Mouse (Mus musculus) stomach, embryonic 15.5 days (tissue): Measurements from ENCODE around the gene Aldh3b3. TPM values are rescaled to one million over a fixed set of nuclear protein-coding genes. Genes with fewer than 3 reads are reported as not detected.

Source experiments
- ATAC-seq: fragments of 200-750 bp; cut with Nextera tagmentation; 2 replicates; pipeline ENCODE4 v1.8.0; 2017; ENCODE audit warnings: low read depth, moderate number of reproducible peaks, moderate TSS enrichment; ENCODE audit not compliant: insufficient read depth, low FRiP score
- H3K27ac ChIP-seq: fragments of 300-500 bp; sonication (generic); 2 replicates; pipeline ENCODE4 v1.5.1; 2015; ENCODE audit warnings: mild to moderate bottlenecking, inconsistent platforms
- H3K27me3 ChIP-seq: fragments of 300-500 bp; sonication (generic); replicated peaks from 2 replicates; pipeline ENCODE4 v1.6.1; 2015; ENCODE audit warnings: inconsistent platforms
- H3K36me3 ChIP-seq: fragments of 300-500 bp; sonication (generic); 2 replicates; pipeline ENCODE4 v1.6.1; 2015; ENCODE audit warnings: inconsistent platforms
- H3K4me1 ChIP-seq: fragments of 300-500 bp; sonication (generic); 2 replicates; pipeline ENCODE4 v1.6.1; 2015; ENCODE audit warnings: inconsistent platforms
- H3K4me2 ChIP-seq: fragments of 300-500 bp; sonication (generic); 2 replicates; pipeline ENCODE4 v1.6.1; 2015; ENCODE audit warnings: mild to moderate bottlenecking, inconsistent platforms
- H3K4me3 ChIP-seq: fragments of 300-500 bp; sonication (generic); replicated peaks from 2 replicates; pipeline ENCODE4 v1.5.1; 2015; ENCODE audit warnings: inconsistent platforms
- H3K9ac ChIP-seq: fragments of 300-500 bp; sonication (generic); 2 replicates; pipeline ENCODE4 v1.6.1; 2015; ENCODE audit warnings: inconsistent platforms
- H3K9me3 ChIP-seq: fragments of 300-500 bp; sonication (generic); 2 replicates; pipeline ENCODE4 v1.6.1; 2016; ENCODE audit warnings: inconsistent platforms
- WGBS: fragments of 180-500 bp; shearing (Covaris S2); methylation state at CpG from one replicate; pipeline ENCODE4 v1.1.7; 2015; 5-methylcytosine and 5-hydroxymethylcytosine counted together
- polyA plus RNA-seq: library from polyadenylated mRNA; unstranded; fragments of >200 nt; fragmentation: Nextera tagmentation; extraction: Ambion mirVana; gene quantifications from 2 replicates; pipeline ENCODE4 v1.2.1, GENCODE M21; 2015

Gene Aldh3b3
- polyA plus RNA-seq: 0.06 and 0.12 TPM in 2 replicates

DNA sequence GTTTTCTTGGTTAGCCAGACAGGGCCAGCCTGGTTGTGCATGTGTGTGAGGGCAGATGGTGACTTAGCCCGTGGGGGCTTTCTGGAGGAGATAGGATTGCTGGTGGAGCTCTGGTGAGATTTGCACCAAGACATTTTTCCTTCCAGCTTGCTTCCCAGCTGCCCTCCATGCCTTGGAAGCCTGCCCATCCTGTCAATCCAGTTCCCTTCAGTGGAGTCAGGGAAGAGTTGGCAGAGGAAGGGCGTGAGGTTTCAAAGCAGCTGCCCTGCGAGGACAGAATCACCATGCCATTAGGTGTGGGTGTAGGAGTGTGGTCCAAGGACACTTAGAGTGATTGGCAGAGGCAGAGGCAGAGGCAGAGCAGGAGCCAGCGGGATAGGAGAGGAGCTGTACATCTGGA is at the start of gene Aldh3b3:
Aldh3b3 (plus strand) TSS at position 176 of the 400 bp plus-strand sequence.
- H3K9me3 ChIP-seq: no peaks in the 10 kb centered on the region
- no peaks in the 10 kb centered on the region for H3K36me3 ChIP-seq
- H3K4me2 ChIP-seq: no peak within 1 kb of the TSS
- no peak for ATAC-seq
- no peak within 1 kb of the TSS for H3K4me3 ChIP-seq
- H3K27ac ChIP-seq: no peak within 1 kb of the TSS
- no peaks in the 10 kb centered on the region for H3K4me1 ChIP-seq
- H3K9ac ChIP-seq: no peak within 1 kb of the TSS
- no peaks in the 10 kb centered on the region for H3K27me3 ChIP-seq
- WGBS: 65% methylated on average over 4 of the region's 4 CpGs

DNA sequence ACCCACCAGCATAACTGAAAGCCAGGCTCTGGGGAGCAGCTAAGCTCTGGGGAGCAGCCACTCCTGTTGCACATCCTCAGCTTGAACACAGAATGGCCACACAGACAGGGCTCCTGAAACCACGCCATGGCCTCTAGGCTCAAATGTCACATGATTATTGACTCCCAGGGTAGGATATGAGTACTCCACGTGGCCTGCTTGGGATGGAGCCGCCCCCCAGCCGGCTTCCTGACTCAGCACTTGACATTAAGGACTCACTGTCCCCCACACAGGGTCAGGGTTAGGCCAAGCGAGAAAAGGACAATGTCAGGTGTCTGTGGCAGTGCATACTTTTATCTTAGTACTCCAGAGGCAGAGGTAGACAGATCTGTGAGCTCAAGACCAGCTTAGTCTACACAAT is 48.2 kb upstream of the Aldh3b3 start:
- Histone ChIP-seq H3K27ac (no peak overlapping the region), H3K27me3 (no peaks in the 10 kb centered on the region), H3K4me1 (peaks cover 37% of the 10 kb centered on the region), H3K36me3 (peaks cover 18% of the 10 kb centered on the region), H3K9me3 (no peaks in the 10 kb centered on the region), H3K4me2 (no peak overlapping the region), H3K9ac (no peak overlapping the region), H3K4me3 (no peak overlapping the region)
- ATAC-seq: no peak
- WGBS: 82% methylated on average over 5 of the region's 5 CpGs

DNA sequence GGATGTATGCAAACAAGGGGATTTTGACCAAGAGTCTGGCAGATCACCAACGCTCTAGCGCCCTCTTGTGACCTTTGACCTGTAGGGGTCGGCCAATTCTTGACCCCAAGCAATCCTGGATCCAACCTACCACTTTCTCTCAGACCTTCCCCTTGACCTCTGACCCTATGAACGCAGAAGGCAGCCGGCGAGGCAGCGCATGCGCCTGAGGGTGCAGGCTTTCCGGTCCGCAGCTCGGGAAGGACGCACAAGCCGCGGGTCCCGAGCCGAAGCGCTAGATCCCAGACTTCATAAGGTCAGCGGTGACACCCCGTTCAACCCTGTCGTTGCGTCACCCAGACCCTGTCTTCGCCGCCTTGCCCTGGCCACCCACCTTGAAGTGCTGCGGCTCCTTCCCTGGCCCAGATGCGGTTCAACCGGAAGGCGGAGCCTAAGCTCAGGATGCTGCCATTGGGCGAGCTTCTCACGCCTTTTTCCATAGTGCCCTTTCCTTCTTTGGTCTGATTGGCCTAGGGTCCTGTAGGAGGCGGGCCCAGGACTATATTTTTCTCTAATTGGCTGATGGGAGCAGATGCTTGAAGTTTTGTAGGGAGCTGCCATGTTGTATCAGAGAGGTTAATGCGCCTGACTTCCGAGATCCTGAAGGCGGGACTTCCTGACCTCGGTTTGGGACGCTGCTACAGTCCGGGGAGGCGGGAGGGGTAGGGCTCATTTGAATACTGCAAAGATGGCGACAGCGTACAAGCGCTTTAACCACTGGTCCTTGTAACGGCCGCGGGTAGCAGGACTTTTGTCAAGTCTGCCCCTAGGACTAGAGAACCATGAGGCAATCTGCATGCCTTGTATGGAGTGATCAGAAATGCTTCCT is 45.9 kb upstream of the Aldh3b3 start, which contains the start of gene Ndufs8:
Ndufs8 (minus strand) TSS at position 438 of the 868 bp plus-strand sequence.
- peak within 1 kb of the TSS; percentile 53; the same call in 1 of the 2 replicates for H3K9ac ChIP-seq
- H3K4me2 ChIP-seq: peak within 1 kb of the TSS; percentile 69
- peak within 1 kb of the TSS; percentile 86 for H3K27ac ChIP-seq
- H3K4me3 ChIP-seq: peak within 1 kb of the TSS; percentile 78
- under 1% methylated on average over 43 of the region's 43 CpGs for WGBS
- H3K27me3 ChIP-seq: no peaks in the 10 kb centered on the region
- no peaks in the 10 kb centered on the region for H3K9me3 ChIP-seq
- peak; percentile 95 for ATAC-seq
- peaks cover 18% of the 10 kb centered on the region for H3K36me3 ChIP-seq
- peaks cover 20% of the 10 kb centered on the region for H3K4me1 ChIP-seq

DNA sequence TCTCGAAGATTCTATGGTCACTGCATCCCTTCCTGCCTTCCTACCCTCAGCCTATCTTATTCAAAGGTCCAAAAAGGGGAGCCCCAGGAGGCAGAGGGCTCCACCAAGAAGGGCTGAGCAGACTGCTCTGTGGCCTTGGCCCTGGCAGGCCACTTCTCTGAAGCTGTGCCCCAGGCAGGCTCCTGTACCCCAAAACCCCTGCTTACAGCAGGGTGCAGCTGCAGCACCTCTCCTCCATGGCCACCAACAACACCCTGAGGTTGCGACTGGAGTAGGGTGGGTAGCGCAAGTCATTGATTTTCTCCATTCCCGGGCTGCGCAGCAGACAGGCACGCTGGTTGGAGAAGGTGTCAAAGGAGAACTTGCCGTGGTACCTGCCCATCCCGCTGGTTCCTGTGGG is 44.8 kb upstream of the Aldh3b3 start:
- Histone ChIP-seq H3K9ac (no peak overlapping the region; the same call in 1 of the 2 replicates), H3K4me3 (peak overlapping the region; percentile 78), H3K4me1 (peaks cover 14% of the 10 kb centered on the region), H3K27me3 (no peaks in the 10 kb centered on the region), H3K9me3 (no peaks in the 10 kb centered on the region), H3K4me2 (peak overlapping the region; percentile 69), H3K27ac (no peak overlapping the region), H3K36me3 (peaks cover 15% of the 10 kb centered on the region)
- WGBS: 84% methylated on average over 8 of the region's 8 CpGs
- no peak for ATAC-seq

DNA sequence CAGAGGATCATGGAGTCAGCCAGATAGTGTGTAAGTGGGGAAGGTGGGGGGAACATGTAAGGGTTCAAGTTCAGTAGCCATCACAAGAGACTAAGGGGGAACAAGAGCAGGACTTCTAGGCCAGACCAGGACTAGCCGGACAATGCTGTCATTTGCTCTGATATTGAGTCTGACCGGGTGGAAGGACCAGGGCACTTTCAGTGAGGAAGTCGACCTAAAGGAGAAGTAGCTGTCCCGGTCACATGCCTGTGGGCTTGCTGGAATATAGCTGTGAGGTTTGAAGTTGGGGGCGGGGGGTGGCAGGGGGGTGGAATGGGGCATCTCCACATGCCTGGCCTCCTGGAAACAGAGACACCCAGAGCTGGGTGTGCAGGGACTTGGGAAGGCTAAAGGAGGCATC is 43.9 kb upstream of the Aldh3b3 start:
- H3K4me2 ChIP-seq: no peak overlapping the region
- no peaks in the 10 kb centered on the region for H3K27me3 ChIP-seq
- WGBS: 85% methylated on average over 5 of the region's 5 CpGs
- no peak overlapping the region for H3K9ac ChIP-seq
- H3K27ac ChIP-seq: no peak overlapping the region
- H3K4me1 ChIP-seq: peaks cover 14% of the 10 kb centered on the region
- ATAC-seq: no peak
- peaks cover 7% of the 10 kb centered on the region; the same call in 1 of the 2 replicates for H3K36me3 ChIP-seq
- H3K4me3 ChIP-seq: no peak overlapping the region
- H3K9me3 ChIP-seq: no peaks in the 10 kb centered on the region

DNA sequence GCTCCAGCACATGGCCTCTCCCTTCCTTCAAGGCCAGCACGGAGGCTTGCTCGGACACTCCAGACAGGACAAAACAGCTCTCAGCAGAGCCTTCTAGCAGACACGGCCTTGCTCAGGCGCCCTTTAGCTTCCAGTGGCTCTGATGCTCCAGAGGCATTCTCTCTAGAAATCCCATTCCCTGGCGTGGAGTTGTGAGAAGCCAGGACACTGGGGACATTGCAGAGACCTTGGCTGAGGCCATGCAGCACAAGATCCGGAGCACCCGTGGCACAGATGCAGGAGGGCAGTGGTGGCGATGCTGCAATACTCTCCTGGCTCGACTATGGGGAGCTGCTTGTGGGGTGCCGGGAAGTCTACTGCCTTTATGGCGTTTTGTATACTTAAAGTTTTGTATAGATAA is 41.7 kb upstream of the Aldh3b3 start:
- no peak overlapping the region for H3K9ac ChIP-seq
- no peak for ATAC-seq
- H3K4me2 ChIP-seq: no peak overlapping the region
- no peaks in the 10 kb centered on the region for H3K9me3 ChIP-seq
- WGBS: 71% methylated on average over 11 of the region's 11 CpGs
- no peak overlapping the region for H3K4me3 ChIP-seq
- no peaks in the 10 kb centered on the region for H3K36me3 ChIP-seq
- no peaks in the 10 kb centered on the region for H3K27me3 ChIP-seq
- H3K4me1 ChIP-seq: peaks cover 11% of the 10 kb centered on the region
- H3K27ac ChIP-seq: no peak overlapping the region

DNA sequence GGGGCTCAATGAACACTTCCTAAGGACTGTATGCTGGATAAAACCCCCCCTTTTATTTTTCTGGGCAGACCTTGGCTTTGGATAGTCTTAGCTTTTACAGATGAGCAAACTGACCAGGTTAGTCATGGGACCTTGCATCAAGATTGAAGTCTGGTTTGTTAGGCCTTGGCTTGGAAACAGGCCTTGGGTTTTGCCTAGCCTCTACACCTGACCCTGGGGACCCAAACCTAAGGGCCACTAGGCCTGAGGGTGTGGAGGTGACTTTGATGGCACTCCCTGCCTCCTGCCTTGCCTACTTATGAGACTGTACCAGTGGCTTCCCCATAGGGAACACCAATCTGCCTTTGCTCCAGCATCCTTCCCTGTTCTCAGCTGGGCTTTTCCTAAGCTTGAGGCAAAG is 38.5 kb upstream of the Aldh3b3 start:
- no peaks in the 10 kb centered on the region for H3K36me3 ChIP-seq

DNA sequence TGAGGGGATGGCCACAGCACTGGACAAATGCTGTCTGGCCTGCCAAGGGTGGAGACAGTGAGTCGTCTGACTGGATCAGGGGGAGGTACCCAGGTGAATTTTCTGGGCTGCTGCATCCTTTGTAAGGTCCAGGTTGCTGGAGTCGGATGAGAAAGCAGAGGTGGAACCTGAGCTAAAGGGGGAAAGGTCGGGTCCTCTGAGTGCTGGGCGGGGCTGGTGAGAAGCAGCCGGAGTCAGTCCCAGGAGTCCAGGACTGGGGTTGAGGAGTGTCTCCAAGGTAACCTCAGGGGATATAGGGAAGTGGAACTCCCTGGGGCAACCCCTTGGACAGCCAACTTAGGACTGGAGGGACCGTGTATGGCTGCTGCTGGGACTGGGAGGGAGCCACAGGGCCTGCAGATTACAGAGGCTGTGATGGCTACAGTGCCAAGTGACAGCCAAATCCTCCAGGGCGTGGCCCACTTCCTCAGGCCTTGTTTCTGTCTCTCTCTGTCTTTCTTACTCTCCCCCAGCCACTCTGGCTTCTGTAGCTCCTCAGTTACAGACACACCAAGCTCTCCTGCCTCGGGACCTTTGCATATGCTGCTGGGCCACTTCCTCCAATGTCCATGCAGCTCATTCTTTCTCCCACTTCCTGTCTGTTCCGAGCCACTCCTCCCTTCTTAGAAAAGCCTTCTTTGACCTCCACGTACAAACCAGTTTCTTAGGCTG is 35.6 kb upstream of the Aldh3b3 start:
- peak overlapping the region; percentile 8; the same call in 1 of the 2 replicates for H3K27ac ChIP-seq
- H3K36me3 ChIP-seq: no peaks in the 10 kb centered on the region
- no peaks in the 10 kb centered on the region for H3K27me3 ChIP-seq
- no peak for ATAC-seq
- no peak overlapping the region for H3K9ac ChIP-seq
- no peak overlapping the region for H3K4me3 ChIP-seq
- H3K9me3 ChIP-seq: no peaks in the 10 kb centered on the region
- WGBS: 49% methylated on average over 10 of the region's 10 CpGs
- H3K4me1 ChIP-seq: peaks cover 17% of the 10 kb centered on the region
- H3K4me2 ChIP-seq: no peak overlapping the region

More for the DNA sequence above, 38.5 kb upstream of the Aldh3b3 start:
- no peak for ATAC-seq
- H3K9me3 ChIP-seq: no peaks in the 10 kb centered on the region
- H3K27me3 ChIP-seq: no peaks in the 10 kb centered on the region
- H3K9ac ChIP-seq: no peak overlapping the region
- H3K27ac ChIP-seq: no peak overlapping the region
- no peak overlapping the region for H3K4me3 ChIP-seq
- H3K4me1 ChIP-seq: peaks cover 17% of the 10 kb centered on the region
- H3K4me2 ChIP-seq: no peak overlapping the region

DNA sequence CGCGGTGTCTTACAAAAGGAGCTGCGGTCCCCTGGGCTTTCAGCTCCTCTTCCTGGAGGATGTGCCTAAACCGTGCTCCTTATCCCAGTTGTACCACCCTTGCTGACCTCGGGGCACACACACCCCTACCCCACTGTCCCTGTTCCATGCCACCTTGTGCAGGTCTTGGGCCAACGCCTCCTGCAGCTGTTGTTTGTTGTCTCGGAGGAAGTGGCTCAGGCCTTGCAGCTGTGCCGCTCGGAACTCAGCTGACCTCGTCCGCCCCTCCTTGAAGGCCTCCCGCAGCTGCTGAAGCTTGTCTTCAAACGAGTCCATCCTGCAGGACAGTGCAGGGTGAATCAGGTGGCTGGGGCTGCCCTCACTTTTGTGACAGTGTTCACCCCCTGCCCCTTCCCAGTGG is 34.9 kb upstream of the Aldh3b3 start:
- H3K4me1 ChIP-seq: peaks cover 17% of the 10 kb centered on the region
- no peak overlapping the region for H3K4me2 ChIP-seq
- H3K9ac ChIP-seq: no peak overlapping the region
- H3K4me3 ChIP-seq: no peak overlapping the region
- no peaks in the 10 kb centered on the region for H3K27me3 ChIP-seq
- WGBS: 41% methylated on average over 13 of the region's 13 CpGs
- peak overlapping the region; percentile 8 for H3K27ac ChIP-seq
- ATAC-seq: no peak
- H3K9me3 ChIP-seq: no peaks in the 10 kb centered on the region
- no peaks in the 10 kb centered on the region for H3K36me3 ChIP-seq

DNA sequence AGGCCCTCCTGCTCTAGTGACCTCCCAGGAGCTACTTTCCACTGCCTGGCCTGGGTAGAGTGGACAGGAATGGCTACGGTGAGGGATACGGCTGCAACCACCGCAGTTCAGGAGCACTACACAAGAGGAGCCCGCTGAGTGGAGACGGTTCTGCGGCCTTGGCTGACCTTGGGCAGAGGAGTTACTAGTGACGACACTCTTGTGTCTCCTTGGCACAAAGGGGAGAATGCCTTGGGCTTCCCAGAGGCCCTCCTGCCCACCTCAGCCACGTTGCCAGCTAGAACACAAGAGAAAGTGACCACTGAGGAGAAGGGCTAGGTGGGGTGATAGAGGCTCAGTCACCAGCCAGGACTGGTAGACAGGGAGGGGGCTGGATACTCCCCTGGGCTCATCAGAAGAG is 34.3 kb upstream of the Aldh3b3 start:
- Histone ChIP-seq H3K4me2 (no peak overlapping the region), H3K36me3 (no peaks in the 10 kb centered on the region), H3K27ac (peak overlapping the region; percentile 8), H3K9ac (no peak overlapping the region), H3K9me3 (no peaks in the 10 kb centered on the region), H3K27me3 (no peaks in the 10 kb centered on the region), H3K4me3 (no peak overlapping the region), H3K4me1 (peaks cover 18% of the 10 kb centered on the region)
- no peak for ATAC-seq
- WGBS: 78% methylated on average over 8 of the region's 8 CpGs

DNA sequence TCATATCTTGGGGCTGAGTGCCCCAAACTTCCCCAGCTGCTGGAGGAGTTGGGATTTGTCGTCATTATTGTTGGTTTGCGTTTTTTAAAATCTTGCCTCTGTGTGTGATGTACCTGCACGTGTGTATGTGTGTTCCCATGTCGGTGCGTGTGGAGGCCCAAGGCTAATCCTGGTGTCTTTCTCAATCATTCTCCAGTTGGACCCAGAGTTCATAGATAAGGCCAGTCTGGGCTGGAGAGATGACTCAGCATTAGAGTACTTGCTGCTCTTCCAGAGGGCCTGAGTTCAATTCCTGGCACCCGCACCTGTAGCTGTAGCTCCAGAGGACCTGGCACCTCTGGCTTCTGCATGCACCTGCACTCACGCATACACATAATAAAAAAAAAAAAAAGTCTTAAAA is 33.6 kb upstream of the Aldh3b3 start:
- H3K9ac ChIP-seq: no peak overlapping the region
- no peaks in the 10 kb centered on the region for H3K9me3 ChIP-seq
- H3K4me1 ChIP-seq: peaks cover 25% of the 10 kb centered on the region
- H3K27ac ChIP-seq: no peak overlapping the region
- H3K36me3 ChIP-seq: no peaks in the 10 kb centered on the region
- 92% methylated on average over 7 of the region's 7 CpGs for WGBS
- H3K4me3 ChIP-seq: no peak overlapping the region
- ATAC-seq: no peak
- H3K27me3 ChIP-seq: no peaks in the 10 kb centered on the region
- H3K4me2 ChIP-seq: no peak overlapping the region

DNA sequence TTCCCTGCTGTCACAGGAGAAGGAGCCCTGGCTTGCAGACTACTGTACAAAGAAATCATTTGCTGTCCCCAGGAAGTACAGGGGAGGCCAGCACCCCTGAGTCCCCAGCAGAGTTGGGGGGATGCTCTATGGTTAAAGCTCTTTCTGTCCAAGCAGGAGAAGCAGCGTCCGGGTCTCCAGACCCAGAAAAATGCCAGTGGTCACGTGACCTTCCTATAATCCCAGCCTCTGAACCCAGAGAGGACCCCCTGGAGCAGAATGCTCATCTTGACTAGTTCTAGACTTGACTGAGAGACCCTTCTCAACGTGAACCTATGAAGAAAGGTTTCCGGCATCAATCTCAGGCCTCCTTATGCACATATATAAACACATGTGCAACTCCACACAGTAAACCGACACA is 32.6 kb upstream of the Aldh3b3 start:
- 82% methylated on average over 6 of the region's 6 CpGs for WGBS
- Histone ChIP-seq H3K27me3 (no peaks in the 10 kb centered on the region), H3K9ac (no peak overlapping the region)

More for the DNA sequence above, 32.6 kb upstream of the Aldh3b3 start:
- Histone ChIP-seq H3K4me3 (no peak overlapping the region), H3K4me2 (no peak overlapping the region), H3K9me3 (no peaks in the 10 kb centered on the region), H3K36me3 (no peaks in the 10 kb centered on the region), H3K27ac (no peak overlapping the region), H3K4me1 (peaks cover 35% of the 10 kb centered on the region)
- no peak for ATAC-seq
